ENCODE assay signal across 20 mouse cellular contexts in the genomic region with DNA sequence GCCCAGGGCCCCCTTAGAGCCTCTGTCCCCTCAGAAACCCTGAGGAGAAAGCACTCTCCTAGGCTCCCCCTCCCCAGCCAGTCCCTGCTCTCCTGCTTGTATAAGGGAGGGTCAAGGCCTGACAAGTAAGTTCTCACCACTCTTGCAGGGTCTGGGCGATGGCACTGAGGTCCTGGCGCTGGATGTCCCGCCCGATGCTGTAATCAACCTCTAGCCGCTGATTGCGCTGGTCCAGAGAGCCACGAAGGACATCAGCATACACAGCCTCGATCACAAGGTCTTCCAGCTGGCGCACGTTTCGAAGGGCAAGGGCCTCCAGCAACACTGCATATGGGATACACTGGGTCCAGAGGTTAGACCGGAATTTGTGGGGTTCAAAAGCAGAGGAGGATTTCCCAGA. TPM values are rescaled to one million over a fixed set of nuclear protein-coding genes. Genes with fewer than 3 reads are reported as not detected.
"Had no signal": no experiment of that assay in that cellular context is flagged by ENCODE, and none has a peak within 500 bp of the region (broad histone marks: within the 10 kb centered on the region; RNA-seq: fewer than 3 reads in every experiment).

No protein-coding gene starts in this region.

- H3K4me2 ChIP-seq: limb, embryonic 12.5 days; liver, embryonic 13.5 days; lung, embryonic 15.5 days; midbrain, embryonic 11.5 days; midbrain, embryonic 15.5 days; neural tube, embryonic 13.5 days; stomach, embryonic 15.5 days had no signal

- DNase-seq: kidney, adult 9 months; kidney, postnatal 4 days; liver; liver, embryonic 13.5 days; liver, postnatal 0 days; lung, postnatal 14 days; retina, postnatal 1 day; right cerebral cortex, postnatal 4 days; thymus, postnatal 36 days had no signal

- H3K9me3 ChIP-seq: limb, embryonic 12.5 days; liver, embryonic 13.5 days; lung, embryonic 15.5 days; megakaryocyte, embryonic 14.5 days; midbrain, embryonic 15.5 days; neural tube, embryonic 13.5 days; stomach, embryonic 15.5 days had no signal

- H3K9ac ChIP-seq: limb, embryonic 12.5 days; liver, embryonic 13.5 days; liver, postnatal 0 days; lung, embryonic 15.5 days; midbrain, embryonic 15.5 days; neural tube, embryonic 13.5 days; stomach, embryonic 15.5 days had no signal

- H3K4me3 ChIP-seq: layer of hippocampus, adult 2 months; limb, embryonic 12.5 days; liver, embryonic 13.5 days; lung, embryonic 15.5 days; megakaryocyte, embryonic 14.5 days; midbrain, embryonic 15.5 days; neural tube, embryonic 13.5 days; stomach, embryonic 15.5 days had no signal

- H3K27ac ChIP-seq: kidney, postnatal 0 days; layer of hippocampus, adult 2 months; limb, embryonic 12.5 days; liver, embryonic 13.5 days; lung, embryonic 15.5 days; macrophage; midbrain, embryonic 15.5 days; neural tube, embryonic 13.5 days; stomach, embryonic 15.5 days had no signal

- H3K27me3 ChIP-seq: limb, embryonic 12.5 days; liver, embryonic 13.5 days; lung, embryonic 15.5 days; megakaryocyte, embryonic 14.5 days; midbrain, embryonic 15.5 days; neural tube, embryonic 13.5 days; stomach, embryonic 15.5 days had no signal

- ATAC-seq: liver, postnatal 0 days; midbrain, embryonic 15.5 days had no signal

RNA-seq across cellular contexts. Expression of a gene that starts 35.5 kb away (rescaled TPM):
- total RNA-seq: monocyte, adult 5-6 weeks had no signal
